Mouse (Mus musculus) liver, embryonic 14.5 days (tissue): Measurements from ENCODE around the gene Mad2l2.

Experiments used
- CTCF ChIP-seq: IDR thresholded peaks from 2 replicates; pipeline ENCODE4 v1.5.1; 2016; ENCODE audit warnings: antibody characterized with exemption, low read depth, control low read depth
- EP300 ChIP-seq: IDR thresholded peaks from 2 replicates; pipeline ENCODE4 v1.6.1; 2016; ENCODE audit warnings: antibody characterized with exemption, low read depth

DNA sequence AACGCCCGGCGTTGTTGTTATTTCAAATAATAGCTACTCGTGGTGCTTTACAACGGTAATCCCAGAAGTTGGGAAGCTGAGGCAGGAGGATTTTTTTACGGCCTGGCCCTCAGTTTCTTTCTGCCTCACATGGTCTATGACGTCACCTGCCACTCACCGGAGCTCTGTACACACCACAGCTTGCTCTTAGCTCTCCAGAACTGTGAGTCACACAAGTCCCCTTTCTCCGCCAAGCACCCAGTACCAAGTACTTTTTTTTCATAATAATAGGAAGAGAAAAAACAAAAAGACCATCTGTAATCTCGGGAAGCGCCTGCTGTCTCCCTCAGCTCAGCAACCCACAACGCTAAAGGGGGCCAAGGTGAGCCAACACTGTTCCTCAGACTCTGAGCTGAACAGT is 51.3 kb downstream of the Mad2l2 start:
- no peak for TF ChIP-seq CTCF
- TF ChIP-seq EP300 = no peak
